Mouse (Mus musculus): ENCODE results near the gene Trim7. TPM values are rescaled to one million over a fixed set of nuclear protein-coding genes. Genes with fewer than 3 reads are reported as not detected.

Gene Trim7
- polyA plus RNA-seq, 1 experiment: 12.6 TPM

DNA sequence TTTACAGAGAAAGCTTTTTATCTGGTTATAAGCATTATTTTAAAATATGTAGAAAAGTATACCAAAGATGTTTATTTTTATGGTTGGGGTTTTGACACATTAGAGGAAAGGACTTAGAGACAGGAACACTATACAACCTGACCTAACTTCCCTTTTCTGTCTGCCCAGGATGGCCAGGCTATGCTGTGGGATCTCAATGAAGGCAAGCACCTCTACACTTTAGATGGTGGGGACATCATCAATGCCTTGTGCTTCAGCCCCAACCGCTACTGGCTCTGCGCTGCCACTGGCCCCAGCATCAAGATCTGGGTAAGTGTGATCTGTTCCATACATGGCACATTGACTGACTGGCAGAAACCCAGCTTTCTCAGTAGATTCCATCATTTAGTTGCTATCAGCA, 22.0 kb upstream of the Trim7 start:
- Histone ChIP-seq H3K4me1 (ENCODE audit: control insufficient read depth, insufficient read depth, insufficient read length, low read length) (peaks cover 6% of the 10 kb centered on the region; the same call in 1 of the 2 replicates), H3K4me3 (ENCODE audit: low read depth, low read length) (no peak overlapping the region), H3K36me3 (ENCODE audit: control insufficient read depth, insufficient read depth, low read length) (peaks cover 67% of the 10 kb centered on the region), H3K27me3 (ENCODE audit: control insufficient read depth, insufficient read depth, low read length) (no peaks in the 10 kb centered on the region), H3K27ac (ENCODE audit: insufficient read depth, low read depth, low read length) (no peak overlapping the region)
- TF ChIP-seq POLR2A (IDR thresholded peaks at IDR 0.05; ENCODE audit: low read depth, low read length): no peak
- TF ChIP-seq CTCF (IDR thresholded peaks at IDR 0.05; ENCODE audit: extremely low read depth, insufficient read length, insufficient replicate concordance, low read depth, low read length): no peak
- 97% methylated on average over 2 of the region's 2 CpGs for WGBS

DNA sequence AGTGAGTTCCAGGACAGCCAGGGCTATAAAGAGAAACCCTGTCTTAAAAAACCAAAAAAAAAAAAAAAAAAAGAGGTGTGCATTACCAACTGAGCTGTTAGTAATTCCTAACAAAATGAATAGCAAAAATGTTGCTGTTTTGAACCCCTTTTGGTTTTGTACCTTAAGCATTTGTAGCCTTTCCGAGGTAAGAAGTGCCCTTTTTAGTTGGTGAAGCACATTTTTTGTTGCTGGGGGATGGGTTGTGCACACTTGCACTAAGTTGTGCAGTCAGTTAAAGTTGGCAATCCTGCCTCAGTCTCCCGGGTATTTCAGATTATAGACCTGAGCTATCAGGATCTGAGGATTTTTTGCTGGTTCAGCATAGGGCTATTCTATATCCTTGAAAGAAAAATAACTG, 21.0 kb upstream of the Trim7 start:
- TF ChIP-seq CTCF (IDR thresholded peaks at IDR 0.05; ENCODE audit: extremely low read depth, insufficient read length, insufficient replicate concordance, low read depth, low read length) (no peak), POLR2A (IDR thresholded peaks at IDR 0.05; ENCODE audit: low read depth, low read length) (no peak)
- Histone ChIP-seq H3K4me3 (ENCODE audit: low read depth, low read length) (no peak overlapping the region), H3K4me1 (ENCODE audit: control insufficient read depth, insufficient read depth, insufficient read length, low read length) (peaks cover 5% of the 10 kb centered on the region; the same call in 1 of the 2 replicates), H3K27me3 (ENCODE audit: control insufficient read depth, insufficient read depth, low read length) (no peaks in the 10 kb centered on the region), H3K27ac (ENCODE audit: insufficient read depth, low read depth, low read length) (no peak overlapping the region), H3K36me3 (ENCODE audit: control insufficient read depth, insufficient read depth, low read length) (peaks cover 73% of the 10 kb centered on the region)
- WGBS: 65% methylated on average over 2 of the region's 2 CpGs

DNA sequence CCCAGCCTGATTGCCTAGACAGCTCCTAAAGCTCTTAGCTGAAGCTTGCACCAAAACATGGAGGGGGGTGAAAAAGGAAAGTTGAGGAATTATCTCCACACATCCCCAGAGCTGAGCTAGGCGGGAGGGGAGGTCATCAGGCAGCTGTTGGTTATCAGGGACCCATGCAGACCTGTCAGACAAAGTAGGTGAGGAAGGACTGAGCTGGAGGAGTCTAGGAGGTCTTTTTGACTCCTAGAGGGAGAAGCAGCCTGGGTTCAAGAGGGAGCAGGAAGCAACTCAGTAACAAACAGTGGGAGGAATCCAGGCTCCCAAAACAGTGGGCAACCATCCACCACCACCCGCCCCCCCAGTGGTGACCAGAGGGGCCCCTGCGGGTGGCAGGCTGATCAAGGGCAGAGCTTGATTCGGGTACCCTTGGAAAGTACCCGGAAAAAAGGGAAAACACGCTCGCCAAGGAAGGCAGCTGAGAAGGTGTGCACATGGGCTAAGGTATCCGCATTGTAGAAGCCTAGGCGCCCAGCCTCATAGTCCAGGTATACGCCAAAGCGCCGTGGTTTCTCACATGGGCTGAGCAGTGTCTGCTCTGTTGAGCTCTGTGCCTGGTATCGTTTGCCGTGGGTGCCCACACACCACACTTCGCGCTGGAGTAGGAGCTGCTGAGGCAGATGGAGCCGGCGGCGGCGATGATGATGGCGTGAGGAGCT, 18.9 kb upstream of the Trim7 start:
- 0 out of 2 replicates have a peak, but pooled peaks cover 2% of the 10 kb centered on the region for H3K4me1 ChIP-seq (ENCODE audit: control insufficient read depth, insufficient read depth, insufficient read length, low read length)
- TF ChIP-seq CTCF (IDR thresholded peaks at IDR 0.05; ENCODE audit: extremely low read depth, insufficient read length, insufficient replicate concordance, low read depth, low read length): no peak
- no peak for TF ChIP-seq POLR2A (IDR thresholded peaks at IDR 0.05; ENCODE audit: low read depth, low read length)
- H3K4me3 ChIP-seq (ENCODE audit: low read depth, low read length): no peak overlapping the region
- peaks cover 80% of the 10 kb centered on the region for H3K36me3 ChIP-seq (ENCODE audit: control insufficient read depth, insufficient read depth, low read length)
- no peak overlapping the region for H3K27ac ChIP-seq (ENCODE audit: insufficient read depth, low read depth, low read length)
- WGBS: 66% methylated on average over 21 of the region's 21 CpGs
- no peaks in the 10 kb centered on the region for H3K27me3 ChIP-seq (ENCODE audit: control insufficient read depth, insufficient read depth, low read length)

DNA sequence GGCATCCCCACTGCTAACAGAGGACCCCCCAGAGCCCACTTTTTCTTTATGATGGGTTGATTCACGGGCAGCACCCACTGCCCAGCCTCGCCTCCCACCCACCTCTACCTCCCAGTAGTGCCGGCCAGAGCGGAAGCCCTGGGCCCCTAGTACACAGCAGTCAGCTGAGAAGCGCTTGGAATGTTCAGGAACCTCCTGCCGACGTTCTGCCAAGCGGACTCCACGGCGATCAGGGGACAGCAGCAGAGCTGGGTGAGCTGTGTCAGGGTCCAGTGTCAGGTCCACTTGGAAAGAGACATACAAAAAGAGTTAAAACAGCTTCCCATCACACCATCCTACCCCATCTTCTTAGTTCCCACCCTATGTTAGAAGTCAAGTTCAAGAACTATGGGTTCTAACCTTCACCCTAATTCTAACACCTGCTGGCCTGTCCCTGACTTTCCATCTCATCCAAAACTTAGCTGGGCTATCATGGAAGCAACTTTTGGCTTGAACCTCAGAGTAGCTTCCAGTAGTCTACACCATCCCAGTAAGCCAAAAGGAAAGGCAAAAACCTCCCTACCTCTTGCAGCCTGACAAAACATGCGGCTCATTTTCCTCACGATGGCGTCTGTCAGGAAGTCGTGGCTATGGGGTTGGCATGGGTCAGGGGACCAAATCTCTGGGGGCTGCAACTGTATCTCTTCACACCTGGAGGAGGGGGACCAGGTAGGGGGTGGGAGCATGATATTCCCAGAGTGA, 18.2 kb upstream of the Trim7 start:
- Histone ChIP-seq H3K27me3 (ENCODE audit: control insufficient read depth, insufficient read depth, low read length) (no peaks in the 10 kb centered on the region), H3K4me3 (ENCODE audit: low read depth, low read length) (no peak overlapping the region), H3K36me3 (ENCODE audit: control insufficient read depth, insufficient read depth, low read length) (peaks cover 76% of the 10 kb centered on the region), H3K27ac (ENCODE audit: insufficient read depth, low read depth, low read length) (no peak overlapping the region), H3K4me1 (ENCODE audit: control insufficient read depth, insufficient read depth, insufficient read length, low read length) (no peaks in the 10 kb centered on the region)
- 65% methylated on average over 14 of the region's 14 CpGs for WGBS
- TF ChIP-seq POLR2A (IDR thresholded peaks at IDR 0.05; ENCODE audit: low read depth, low read length): no peak
- no peak for TF ChIP-seq CTCF (IDR thresholded peaks at IDR 0.05; ENCODE audit: extremely low read depth, insufficient read length, insufficient replicate concordance, low read depth, low read length)

DNA sequence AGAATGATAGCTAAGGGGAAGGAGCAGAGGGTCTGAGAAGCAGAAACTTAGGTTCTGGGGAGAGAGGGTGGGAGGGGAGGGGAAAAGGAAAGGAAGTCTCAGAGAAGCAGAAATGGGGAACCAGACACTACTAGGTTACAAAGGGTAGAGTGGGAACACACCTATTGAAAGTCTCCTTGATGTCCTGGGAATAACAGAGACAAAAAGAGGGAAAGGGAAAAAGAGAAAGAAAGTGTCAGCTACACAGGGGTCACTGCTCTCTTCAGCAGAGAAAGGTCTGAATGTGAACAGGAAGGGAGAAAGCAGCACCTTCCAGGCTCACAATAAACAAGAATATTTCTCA, 17.7 kb upstream of the Trim7 start:
- Histone ChIP-seq H3K4me1 (ENCODE audit: control insufficient read depth, insufficient read depth, insufficient read length, low read length) (no peaks in the 10 kb centered on the region), H3K4me3 (ENCODE audit: low read depth, low read length) (no peak overlapping the region), H3K27ac (ENCODE audit: insufficient read depth, low read depth, low read length) (no peak overlapping the region), H3K27me3 (ENCODE audit: control insufficient read depth, insufficient read depth, low read length) (no peaks in the 10 kb centered on the region), H3K36me3 (ENCODE audit: control insufficient read depth, insufficient read depth, low read length) (peaks cover 72% of the 10 kb centered on the region)
- TF ChIP-seq POLR2A (IDR thresholded peaks at IDR 0.05; ENCODE audit: low read depth, low read length) (no peak), CTCF (IDR thresholded peaks at IDR 0.05; ENCODE audit: extremely low read depth, insufficient read length, insufficient replicate concordance, low read depth, low read length) (no peak)

DNA sequence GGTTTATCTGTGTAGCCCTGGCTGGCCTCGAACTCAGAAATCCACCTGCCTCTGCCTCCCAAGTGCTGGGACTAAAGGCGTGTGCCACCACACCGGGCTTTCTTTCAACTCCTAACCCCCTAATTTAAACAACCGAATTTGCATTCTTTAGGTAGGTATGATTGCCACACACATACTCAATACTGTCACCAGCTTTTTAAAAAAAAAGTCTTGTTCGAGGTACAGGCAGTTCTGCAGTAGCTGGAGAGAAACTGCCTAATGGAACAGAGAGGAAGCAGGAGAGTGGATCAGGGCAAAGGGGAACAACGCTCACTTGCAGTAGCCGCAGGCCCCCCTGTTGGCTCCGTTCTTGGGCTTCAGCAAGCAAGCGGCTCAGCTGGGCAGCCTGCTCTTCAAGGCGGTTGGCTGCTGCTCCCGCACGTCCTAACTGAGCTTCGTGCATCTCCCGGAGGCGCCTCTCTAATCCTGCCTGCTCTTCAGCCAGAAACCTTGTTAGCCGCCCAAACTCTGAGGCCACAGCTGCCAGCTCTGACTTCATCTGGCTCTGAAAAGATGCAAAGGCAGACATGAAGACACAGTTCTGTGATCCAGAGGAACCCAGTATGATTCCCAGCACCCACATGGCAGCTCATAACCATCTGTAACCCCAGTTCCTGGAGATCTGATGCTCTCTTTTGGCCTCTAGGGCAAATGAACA, 17.1 kb upstream of the Trim7 start:
- 73% methylated on average over 16 of the region's 16 CpGs for WGBS
- H3K4me3 ChIP-seq (ENCODE audit: low read depth, low read length): no peak overlapping the region
- no peak overlapping the region for H3K27ac ChIP-seq (ENCODE audit: insufficient read depth, low read depth, low read length)
- no peaks in the 10 kb centered on the region for H3K4me1 ChIP-seq (ENCODE audit: control insufficient read depth, insufficient read depth, insufficient read length, low read length)
- no peaks in the 10 kb centered on the region for H3K27me3 ChIP-seq (ENCODE audit: control insufficient read depth, insufficient read depth, low read length)
- TF ChIP-seq POLR2A (IDR thresholded peaks at IDR 0.05; ENCODE audit: low read depth, low read length) (no peak), CTCF (IDR thresholded peaks at IDR 0.05; ENCODE audit: extremely low read depth, insufficient read length, insufficient replicate concordance, low read depth, low read length) (no peak)
- peaks cover 68% of the 10 kb centered on the region for H3K36me3 ChIP-seq (ENCODE audit: control insufficient read depth, insufficient read depth, low read length)

DNA sequence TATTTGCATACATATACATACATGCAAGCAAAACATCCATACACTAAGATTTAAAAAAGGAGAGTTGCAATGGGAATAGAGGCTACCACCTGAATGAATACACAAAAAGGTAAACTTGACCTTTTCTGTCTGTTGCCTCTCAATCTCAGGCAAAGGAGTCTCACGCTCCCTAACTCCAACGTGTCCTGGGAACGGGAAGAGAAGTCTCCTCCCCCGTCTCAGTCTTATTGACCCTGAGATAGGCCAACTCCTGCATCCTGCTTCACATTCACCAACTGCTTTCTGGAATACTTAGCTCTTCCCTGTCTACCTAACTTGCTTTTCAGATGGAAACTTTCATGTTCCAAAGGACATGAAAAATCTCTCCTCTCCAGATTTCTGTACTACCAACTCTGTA, 16.5 kb upstream of the Trim7 start:
- Histone ChIP-seq H3K27ac (ENCODE audit: insufficient read depth, low read depth, low read length) (no peak overlapping the region), H3K36me3 (ENCODE audit: control insufficient read depth, insufficient read depth, low read length) (peaks cover 63% of the 10 kb centered on the region)

More for the DNA sequence above, 16.5 kb upstream of the Trim7 start:
- TF ChIP-seq POLR2A (IDR thresholded peaks at IDR 0.05; ENCODE audit: low read depth, low read length): no peak
- TF ChIP-seq CTCF (IDR thresholded peaks at IDR 0.05; ENCODE audit: extremely low read depth, insufficient read length, insufficient replicate concordance, low read depth, low read length): no peak
- whole genome bisulfite sequencing: 45% methylated on average over 4 of the region's 4 CpGs
- no peaks in the 10 kb centered on the region for H3K27me3 ChIP-seq (ENCODE audit: control insufficient read depth, insufficient read depth, low read length)
- no peak overlapping the region for H3K4me3 ChIP-seq (ENCODE audit: low read depth, low read length)
- H3K4me1 ChIP-seq (ENCODE audit: control insufficient read depth, insufficient read depth, insufficient read length, low read length): 0 out of 2 replicates have a peak, but pooled peaks cover under 1% of the 10 kb centered on the region

Measured in small intestine, adult 2 months (tissue).